Mouse (Mus musculus) CH12.LX (cell line): Measurements from ENCODE around the gene Tspan9. TPM values are rescaled to one million over a fixed set of nuclear protein-coding genes. Genes with fewer than 3 reads are reported as not detected.

Experiments used
- DNase-seq: peaks from one replicate; pipeline ENCODE4 v3.0.0-alpha.2; 2013; ENCODE audit errors: extremely low read depth
- H3K27ac ChIP-seq: 2 replicates; pipeline ENCODE4 v1.5.1; 2012; ENCODE audit warnings: low read depth, mild to moderate bottlenecking, control low read depth, moderate library complexity; ENCODE audit not compliant: insufficient read depth
- H3K27me3 ChIP-seq: replicated peaks from 2 replicates; pipeline ENCODE3; 2012; ENCODE audit warnings: inconsistent platforms
- H3K36me3 ChIP-seq, 2 experiments: replicated peaks in 1 of 2; 2 replicates each; pipeline versions ENCODE3 to v1.6.1; 2012; ENCODE audit warnings: inconsistent platforms in 1 of 2, low read length in 1 of 2, mild to moderate bottlenecking in 1 of 2, mixed read lengths in 1 of 2, moderate library complexity in 1 of 2; ENCODE audit not compliant: control insufficient read depth in 1 of 2, insufficient read depth in 1 of 2
- H3K4me1 ChIP-seq, 2 experiments: 2 replicates each; pipeline ENCODE4 v1.6.1; 2012; ENCODE audit warnings: inconsistent platforms in 1 of 2, moderate library complexity in 1 of 2; ENCODE audit not compliant: insufficient read depth in 2 of 2, control insufficient read depth in 1 of 2
- H3K4me2 ChIP-seq: 2 replicates; pipeline ENCODE4 v1.6.1; 2012; ENCODE audit warnings: low read depth, mild to moderate bottlenecking, control low read depth; ENCODE audit not compliant: poor library complexity, insufficient read depth, severe bottlenecking
- H3K4me3 ChIP-seq, 3 experiments: fragments of 150-350 bp in 1 of 3; sonication (generic) in 1 of 3; replicated peaks in 1 of 3; 2 replicates each; pipeline versions ENCODE3 to v1.5.1; 2011 to 2012; ENCODE audit warnings: low read depth in 2 of 3, low read length in 2 of 3, mild to moderate bottlenecking in 2 of 3, moderate library complexity in 2 of 3, control low read depth in 1 of 3, improper control_type of control experiment in 1 of 3, inconsistent platforms in 1 of 3, mixed read lengths in 1 of 3; ENCODE audit not compliant: poor library complexity in 1 of 3
- H3K79me2 ChIP-seq: replicated peaks from 2 replicates; pipeline ENCODE4 v1.6.1; 2012; ENCODE audit warnings: mild to moderate bottlenecking, moderate library complexity; ENCODE audit not compliant: control insufficient read depth, poor library complexity, insufficient read depth, severe bottlenecking; ENCODE audit errors: extremely low read depth
- H3K9ac ChIP-seq: 2 replicates; pipeline ENCODE4 v1.6.1; 2012; ENCODE audit warnings: low read depth, mild to moderate bottlenecking, control low read depth, moderate library complexity; ENCODE audit not compliant: insufficient read depth
- H3K9me3 ChIP-seq: replicated peaks from 2 replicates; pipeline ENCODE3; 2012; ENCODE audit warnings: low read length, inconsistent platforms, mixed read lengths
- CTCF ChIP-seq, 2 experiments: IDR thresholded peaks in 1 of 2; conservative IDR thresholded peaks in 1 of 2; 2 replicates each; pipeline ENCODE4 v1.5.1; 2011 to 2012; ENCODE audit warnings: low read depth in 2 of 2, low read length in 2 of 2, improper control_type of control experiment in 1 of 2, inconsistent platforms in 1 of 2, mild to moderate bottlenecking in 1 of 2, moderate library complexity in 1 of 2
- E2F4 ChIP-seq: IDR thresholded peaks from 2 replicates; pipeline ENCODE4 v1.6.1; 2011; ENCODE audit warnings: low read depth, low read length, improper control_type of control experiment; ENCODE audit not compliant: insufficient replicate concordance
- EP300 ChIP-seq: IDR thresholded peaks from 2 replicates; pipeline ENCODE4 v1.6.1; 2011; ENCODE audit warnings: low read length, improper control_type of control experiment
- GABPA ChIP-seq: IDR thresholded peaks from 2 replicates; pipeline ENCODE4 v1.6.1; 2012; ENCODE audit warnings: low read depth, low read length, improper control_type of control experiment, inconsistent platforms; ENCODE audit not compliant: insufficient replicate concordance
- HCFC1 ChIP-seq: IDR thresholded peaks from 2 replicates; pipeline ENCODE4 v1.6.1; 2012; ENCODE audit warnings: low read depth, mild to moderate bottlenecking, inconsistent platforms, low read length, improper control_type of control experiment
- JUN ChIP-seq: IDR thresholded peaks from 2 replicates; pipeline ENCODE4 v1.6.1; 2011; ENCODE audit warnings: low read depth, mild to moderate bottlenecking, low read length, improper control_type of control experiment, moderate library complexity; ENCODE audit not compliant: insufficient read depth
- MAX ChIP-seq: IDR thresholded peaks from 2 replicates; pipeline ENCODE4 v1.6.1; 2011; ENCODE audit warnings: low read length, improper control_type of control experiment
- MAZ ChIP-seq: IDR thresholded peaks from 2 replicates; pipeline ENCODE4 v1.6.1; 2012; ENCODE audit warnings: low read depth, mild to moderate bottlenecking, inconsistent platforms, low read length, improper control_type of control experiment, moderate library complexity
- MEF2A ChIP-seq: IDR thresholded peaks from 2 replicates; pipeline ENCODE4 v1.6.1; 2014; ENCODE audit warnings: low read depth, mild to moderate bottlenecking, inconsistent platforms, low read length, improper control_type of control experiment, borderline replicate concordance
- MXI1 ChIP-seq: IDR thresholded peaks from 2 replicates; pipeline ENCODE4 v1.6.1; 2011; ENCODE audit warnings: mild to moderate bottlenecking, low read depth, low read length, improper control_type of control experiment
- MYC ChIP-seq: IDR thresholded peaks from 2 replicates; pipeline ENCODE4 v1.6.1; 2011; ENCODE audit warnings: low read depth, mild to moderate bottlenecking, improper control_type of control experiment, low read length
- NELFE ChIP-seq: IDR thresholded peaks from 2 replicates; pipeline ENCODE4 v1.6.1; 2011; ENCODE audit warnings: low read depth, low read length, improper control_type of control experiment
- NRF1 ChIP-seq: IDR thresholded peaks from 2 replicates; pipeline ENCODE4 v1.6.1; 2014; ENCODE audit warnings: low read depth, mild to moderate bottlenecking, inconsistent platforms, low read length, improper control_type of control experiment, moderate library complexity
- PAX5 ChIP-seq: IDR thresholded peaks from 2 replicates; pipeline ENCODE4 v1.6.1; 2012; ENCODE audit warnings: low read length, inconsistent platforms, mixed read lengths
- POLR2AphosphoS2 ChIP-seq: IDR thresholded peaks from 2 replicates; pipeline ENCODE4 v1.6.1; 2011; ENCODE audit warnings: low read depth, low read length, improper control_type of control experiment
- TBP ChIP-seq: conservative IDR thresholded peaks from 2 replicates; pipeline ENCODE4 v1.6.1; 2011; ENCODE audit warnings: low read depth, low read length, improper control_type of control experiment
- USF1 ChIP-seq: IDR thresholded peaks from 2 replicates; pipeline ENCODE4 v1.6.1; 2014; ENCODE audit warnings: low read depth, mild to moderate bottlenecking, inconsistent platforms, low read length, improper control_type of control experiment
- ZC3H11A ChIP-seq: IDR thresholded peaks from 2 replicates; pipeline ENCODE4 v1.6.1; 2012; ENCODE audit warnings: low read depth, mild to moderate bottlenecking, inconsistent platforms, low read length, improper control_type of control experiment
- ZKSCAN1 ChIP-seq: IDR thresholded peaks from 2 replicates; pipeline ENCODE4 v1.6.1; 2012; ENCODE audit warnings: low read depth, inconsistent platforms, low read length, improper control_type of control experiment, borderline replicate concordance
- ZMIZ1 ChIP-seq: IDR thresholded peaks from 2 replicates; pipeline ENCODE4 v1.6.1; 2012; ENCODE audit warnings: low read depth, mild to moderate bottlenecking, inconsistent platforms, low read length, improper control_type of control experiment
- dilution Hi-C: fragments of 300-500 bp; cut with MboI; formaldehyde crosslinking; loops from 2 replicates; pipeline ENCODE4 v1.14.3; 2020; ENCODE audit warnings: low sequenced_read_pairs; ENCODE audit not compliant: extremely low pct_unique_long_range_greater_than_20kb, extremely low pct_ligation_motif_present
- in situ Hi-C: fragments of 300-500 bp; cut with MboI; formaldehyde crosslinking; loops from 3 replicates; pipeline ENCODE4 v1.14.3; 2019; ENCODE audit warnings: low sequenced_read_pairs, low pct_ligation_motif_present, low pct_unique_long_range_greater_than_20kb, mixed read lengths
- polyA plus RNA-seq: library from polyadenylated mRNA; unstranded; fragments of >175 nt; gene quantifications from 2 replicates; pipeline ENCODE4 v1.2.1, GENCODE M21; 2012; ENCODE audit warnings: low read depth; ENCODE audit not compliant: insufficient read length
- total RNA-seq, 2 experiments: library from RNA; depleted of rRNA; stranded (reverse); fragments of 300-350 nt in 1 of 2; fragments of >200 nt in 1 of 2; gene quantifications; 2 replicates each; pipeline ENCODE4 v1.2.3; 2012 to 2014

Gene Tspan9
- total and polyA plus RNA-seq, 3 experiments = 0.40 to 0.98 (median 0.71) TPM

DNA sequence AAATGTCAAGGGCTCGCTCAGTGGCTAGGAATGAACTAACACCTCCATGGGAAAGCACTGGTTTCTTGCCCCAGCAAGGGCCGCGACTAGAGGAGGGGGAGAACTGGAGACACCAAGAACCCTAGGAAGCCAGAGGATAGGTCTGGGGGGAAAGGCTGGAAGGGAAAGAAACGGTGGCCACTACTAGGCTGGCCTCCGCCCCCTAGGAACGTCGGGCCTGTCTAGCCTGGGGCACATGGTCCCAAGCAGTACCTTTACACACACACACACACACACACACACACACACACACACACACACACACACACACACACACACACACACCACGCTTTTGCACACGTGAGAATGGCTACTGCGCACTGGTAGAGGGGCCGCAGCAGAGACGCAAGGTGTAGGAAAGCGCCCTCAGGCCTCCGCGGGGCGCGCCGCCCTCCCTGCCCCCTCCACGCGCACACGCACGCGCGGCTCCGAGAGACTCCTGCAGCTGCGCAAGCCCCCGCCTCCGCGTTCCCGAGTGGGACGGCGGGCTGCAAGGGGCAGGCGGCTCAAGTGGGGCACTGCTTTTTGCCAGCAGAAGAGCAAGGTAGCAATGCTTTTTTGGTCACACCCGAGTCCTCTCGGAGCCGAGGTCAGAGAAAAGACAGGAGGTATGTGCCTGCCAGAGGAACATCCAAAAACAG, 108.0 kb downstream of the Tspan9 start:
- DNase-seq = no peak

DNA sequence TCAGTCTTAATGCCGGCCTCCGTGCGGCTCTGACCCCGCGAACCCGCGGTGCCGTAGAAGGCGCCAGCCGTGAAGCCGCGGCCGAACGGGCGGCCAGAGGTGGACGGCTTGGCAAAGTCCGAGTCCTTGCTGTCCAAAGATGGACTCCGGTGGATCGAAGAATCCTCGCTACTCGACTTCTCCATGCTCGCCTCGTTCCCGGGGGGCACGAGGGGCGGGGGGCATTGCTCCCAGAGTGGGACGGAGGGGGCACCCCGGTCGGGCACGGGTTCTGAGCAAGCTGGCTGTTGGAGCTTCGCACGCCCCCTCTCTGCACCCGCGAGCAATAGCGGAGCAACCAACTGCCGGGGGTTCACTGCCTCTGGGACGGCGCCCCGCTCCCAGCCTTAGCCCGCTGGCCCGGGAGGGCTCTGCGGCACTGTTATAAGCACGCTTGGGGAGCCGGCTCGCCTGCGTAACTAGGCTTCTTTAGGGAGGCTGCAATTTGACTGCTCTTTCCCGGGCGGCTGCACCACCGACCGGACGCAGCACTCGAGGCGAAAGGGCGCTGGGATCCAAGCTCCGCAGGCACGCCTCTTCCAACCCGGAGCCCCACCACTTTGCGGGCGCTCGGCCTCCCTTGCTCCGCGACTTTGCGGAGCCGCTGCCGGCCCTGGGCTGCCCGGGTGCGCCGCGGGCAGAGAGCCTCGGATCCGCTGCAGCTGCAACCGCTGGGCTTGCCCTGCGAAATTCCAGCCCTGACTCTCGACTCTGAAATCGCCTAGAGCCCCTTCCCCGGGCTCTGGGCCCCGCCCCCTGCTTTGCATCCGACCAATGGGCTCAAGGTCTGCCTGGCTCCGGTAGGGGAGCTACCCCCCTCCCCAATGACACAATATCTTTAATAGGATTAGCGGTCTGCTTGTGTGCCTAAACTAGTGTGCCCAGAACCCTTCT, 108.8 kb downstream of the Tspan9 start:
- no peak overlapping the region for H3K4me3 ChIP-seq
- H3K4me2 ChIP-seq = no peak overlapping the region
- no peaks in the 10 kb centered on the region for H3K36me3 ChIP-seq
- in situ Hi-C loops (no loop called here), dilution Hi-C loops (no loop called here)
- no peak overlapping the region for H3K9ac ChIP-seq
- DNase-seq = no peak
- H3K27ac ChIP-seq = no peak overlapping the region
- peaks cover 82% of the 10 kb centered on the region for H3K27me3 ChIP-seq
- no peak for TF ChIP-seq USF1
- no peak for TF ChIP-seq ZKSCAN1
- no peak for TF ChIP-seq E2F4
- TF ChIP-seq ZMIZ1 = no peak
- no peak for TF ChIP-seq HCFC1
- no peak for TF ChIP-seq MXI1
- TF ChIP-seq NRF1 = no peak
- H3K9me3 ChIP-seq = peaks cover 2% of the 10 kb centered on the region
- H3K4me1 ChIP-seq = no peaks in the 10 kb centered on the region
- H3K79me2 ChIP-seq = no peaks in the 10 kb centered on the region

More for the DNA sequence above, 108.0 kb downstream of the Tspan9 start:
- Histone ChIP-seq H3K4me2 (no peak overlapping the region), H3K79me2 (no peaks in the 10 kb centered on the region), H3K4me3 (no peak overlapping the region), H3K4me1 (no peaks in the 10 kb centered on the region), H3K27ac (no peak overlapping the region)
- dilution Hi-C loops (no loop called here), in situ Hi-C loops (no loop called here)
- TF ChIP-seq GABPA (no peak), E2F4 (no peak), NELFE (no peak), HCFC1 (no peak), MAX (no peak), CTCF (conservative IDR thresholded peaks at IDR 0.05 in 1 of 2, IDR thresholded peaks at IDR 0.05 in 1 of 2; ENCODE audit: low read depth in 2 of 2, low read length in 2 of 2) (no peak), JUN (no peak), MYC (no peak), MAZ (no peak), MEF2A (no peak), PAX5 (no peak), TBP (no peak), EP300 (no peak), ZC3H11A (no peak), POLR2AphosphoS2 (no peak), ZMIZ1 (no peak)
- TF ChIP-seq, all 38 proteins: peak for 0
- peaks cover 84% of the 10 kb centered on the region for H3K27me3 ChIP-seq
- no peak overlapping the region for H3K9ac ChIP-seq
- no peaks in the 10 kb centered on the region for H3K36me3 ChIP-seq
- H3K9me3 ChIP-seq = peaks cover 2% of the 10 kb centered on the region
